Mouse (Mus musculus) hindbrain, postnatal 0 days (tissue): ENCODE results near the gene Ucn. TPM values are rescaled to one million over a fixed set of nuclear protein-coding genes. Genes with fewer than 3 reads are reported as not detected.

ENCODE experiments used
- ATAC-seq: fragments of 200-750 bp; cut with Nextera tagmentation; 2 replicates; pipeline ENCODE4 v1.8.0; 2017; ENCODE audit warnings: mild to moderate bottlenecking, moderate TSS enrichment, moderate library complexity
- DNase-seq: peaks from one replicate; pipeline ENCODE4 v3.0.0-alpha.2; 2015; ENCODE audit warnings: low spot score
- H3K27ac ChIP-seq: fragments of 300-500 bp; sonication (generic); 2 replicates; pipeline ENCODE4 v1.5.1; 2014; ENCODE audit warnings: mild to moderate bottlenecking
- H3K27me3 ChIP-seq: fragments of 300-500 bp; sonication (generic); 2 replicates; pipeline ENCODE4 v1.6.1; 2014; ENCODE audit warnings: low read length, mixed read lengths; ENCODE audit not compliant: insufficient read depth
- H3K36me3 ChIP-seq: fragments of 300-500 bp; sonication (generic); 2 replicates; pipeline ENCODE4 v1.6.1; 2014; ENCODE audit warnings: low read length, mixed read lengths; ENCODE audit not compliant: insufficient read depth
- H3K4me1 ChIP-seq: fragments of 300-500 bp; sonication (generic); 2 replicates; pipeline ENCODE4 v1.6.1; 2014; ENCODE audit warnings: antibody characterized with exemption, low read length, mixed read lengths; ENCODE audit not compliant: insufficient read depth
- H3K4me2 ChIP-seq: fragments of 300-500 bp; sonication (generic); 2 replicates; pipeline ENCODE4 v1.6.1; 2014; ENCODE audit warnings: low read depth, mild to moderate bottlenecking, low read length, moderate library complexity, mixed read lengths
- H3K4me3 ChIP-seq: fragments of 300-500 bp; sonication (generic); 2 replicates; pipeline ENCODE4 v1.5.1; 2014; ENCODE audit warnings: low read length
- H3K9ac ChIP-seq: fragments of 300-500 bp; sonication (generic); replicated peaks from 2 replicates; pipeline ENCODE4 v1.6.1; 2014; ENCODE audit warnings: mild to moderate bottlenecking, low read length, moderate library complexity, mixed read lengths
- H3K9me3 ChIP-seq: fragments of 300-500 bp; sonication (generic); 2 replicates; pipeline ENCODE4 v1.6.1; 2016; ENCODE audit warnings: low read length, mixed read lengths
- CTCF ChIP-seq: IDR thresholded peaks from 2 replicates; pipeline ENCODE4 v1.5.1; 2016; ENCODE audit warnings: antibody characterized with exemption, control low read depth, low read depth
- whole genome bisulfite sequencing: fragments of 180-500 bp; shearing (Covaris S2); extraction: QIAGEN DNeasy Blood & Tissue Kit; methylation state at CpG from one replicate; pipeline ENCODE4 v1.1.7; 2014; 5-methylcytosine and 5-hydroxymethylcytosine counted together
- polyA plus RNA-seq: library from polyadenylated mRNA; unstranded; fragments of >200 nt; fragmentation: Nextera tagmentation; extraction: Ambion mirVana; gene quantifications from 2 replicates; pipeline ENCODE4 v1.2.1, GENCODE M21; 2015
- total RNA-seq: library from RNA; depleted of rRNA; stranded (reverse); fragments of >200 nt; gene quantifications from 2 replicates; pipeline ENCODE4 v1.2.3, GENCODE M21; 2014

The Ucn gene
- total and polyA plus RNA-seq, 2 experiments from 2014 or later = 0.44 TPM; not detected in 1

- TF ChIP-seq CTCF = peak; percentile 67
- ATAC-seq = no peak
- Histone ChIP-seq H3K36me3 (no peaks in the 10 kb centered on the region), H3K27ac (no peak overlapping the region), H3K4me1 (no peaks in the 10 kb centered on the region), H3K4me2 (no peak overlapping the region), H3K4me3 (no peak overlapping the region), H3K27me3 (no peaks in the 10 kb centered on the region), H3K9me3 (no peaks in the 10 kb centered on the region), H3K9ac (no peak overlapping the region)
- DNase-seq = peak; percentile 41
- 34% methylated on average over 7 of the region's 7 CpGs for WGBS
These were observed 27.8 kb downstream of the Ucn start for GRCm38 (mm10) chr5:31110781-31111180.

GRCm38 (mm10) chr5:31108000-31108490 lies 30.6 kb downstream of the Ucn start, which contains the start of gene Slc30a3:
Gene Slc30a3, minus strand, starts transcription at chr5:31108237.
- DNase-seq (no peak), ATAC-seq (no peak)
- no peak for TF ChIP-seq CTCF
- H3K9me3 ChIP-seq = no peaks in the 10 kb centered on the region
- H3K27me3 ChIP-seq = no peaks in the 10 kb centered on the region; the same call in 1 of the 2 replicates
- no peaks in the 10 kb centered on the region for H3K4me1 ChIP-seq
- H3K9ac ChIP-seq = no peak within 1 kb of the TSS
- H3K27ac ChIP-seq = no peak within 1 kb of the TSS
- WGBS = 91% methylated on average over 18 of the region's 18 CpGs
- H3K4me2 ChIP-seq = no peak within 1 kb of the TSS
- H3K4me3 ChIP-seq = no peak within 1 kb of the TSS
- no peaks in the 10 kb centered on the region for H3K36me3 ChIP-seq

- Histone ChIP-seq H3K27ac (no peak within 1 kb of the TSS), H3K9me3 (no peaks in the 10 kb centered on the region), H3K4me3 (no peak within 1 kb of the TSS), H3K27me3 (no peaks in the 10 kb centered on the region; the same call in 1 of the 2 replicates), H3K4me1 (no peaks in the 10 kb centered on the region), H3K9ac (no peak within 1 kb of the TSS), H3K36me3 (no peaks in the 10 kb centered on the region), H3K4me2 (no peak within 1 kb of the TSS)
- 90% methylated on average over 9 of the region's 9 CpGs for WGBS
- ATAC-seq (no peak), DNase-seq (no peak)
- TF ChIP-seq CTCF = no peak
These were observed 32.8 kb downstream of the Ucn start, which contains the start of gene Dnajc5g for GRCm38 (mm10) chr5:31105814-31106335. Gene Dnajc5g, plus strand, starts transcription at chr5:31106285.

GRCm38 (mm10) chr5:31095711-31096480 lies 42.7 kb downstream of the Ucn start:
- ATAC-seq (no peak), DNase-seq (peak; percentile 42)
- Histone ChIP-seq H3K27ac (no peak overlapping the region), H3K4me2 (peak overlapping the region; percentile 52; the same call in 1 of the 2 replicates), H3K4me1 (peaks cover 5% of the 10 kb centered on the region), H3K9me3 (no peaks in the 10 kb centered on the region), H3K27me3 (peaks cover 46% of the 10 kb centered on the region), H3K36me3 (no peaks in the 10 kb centered on the region), H3K9ac (no peak overlapping the region), H3K4me3 (0 out of 2 replicates have a peak overlapping the region, but pooled peaks have one; percentile 43)
- peak; percentile 19; the same call in 1 of the 2 replicates for TF ChIP-seq CTCF
- 21% methylated on average over 11 of the region's 11 CpGs for WGBS

- H3K9me3 ChIP-seq = no peaks in the 10 kb centered on the region
- no peaks in the 10 kb centered on the region for H3K36me3 ChIP-seq
- H3K27me3 ChIP-seq = peaks cover 51% of the 10 kb centered on the region
- no peak overlapping the region for H3K9ac ChIP-seq
- H3K4me3 ChIP-seq = peak overlapping the region; percentile 43
- H3K4me2 ChIP-seq = peak overlapping the region; percentile 52
- H3K27ac ChIP-seq = no peak overlapping the region
- DNase-seq = peak; percentile 41
- TF ChIP-seq CTCF = peak; percentile 28; the same call in 1 of the 2 replicates
- peak; percentile 27; the same call in 1 of the 2 replicates for ATAC-seq
- WGBS = under 1% methylated on average over 59 of the region's 59 CpGs
- H3K4me1 ChIP-seq = peaks cover 5% of the 10 kb centered on the region
These were observed 43.6 kb downstream of the Ucn start for GRCm38 (mm10) chr5:31094799-31095691.

GRCm38 (mm10) chr5:31094100-31094798 lies 44.4 kb downstream of the Ucn start:
- DNase-seq (no peak), ATAC-seq (no peak)
- TF ChIP-seq CTCF = no peak
- H3K27me3 ChIP-seq = peaks cover 51% of the 10 kb centered on the region
- H3K4me3 ChIP-seq = peak overlapping the region; percentile 43
- H3K9me3 ChIP-seq = no peaks in the 10 kb centered on the region
- no peak overlapping the region for H3K27ac ChIP-seq
- H3K4me1 ChIP-seq = peaks cover 5% of the 10 kb centered on the region
- H3K36me3 ChIP-seq = no peaks in the 10 kb centered on the region
- 2% methylated on average over 29 of the region's 29 CpGs for WGBS
- no peak overlapping the region for H3K9ac ChIP-seq
- peak overlapping the region; percentile 52 for H3K4me2 ChIP-seq
